Mouse (Mus musculus) megakaryocyte, embryonic 14.5 days (primary cell): ENCODE measurements around the gene Gng7. TPM values are rescaled to one million over a fixed set of nuclear protein-coding genes. Genes with fewer than 3 reads are reported as not detected.

Source experiments
- H3K27me3 ChIP-seq: replicated peaks from 2 replicates; pipeline ENCODE3; 2012; ENCODE audit warnings: inconsistent platforms
- H3K36me3 ChIP-seq: replicated peaks from 2 replicates; pipeline ENCODE3; 2012; ENCODE audit warnings: low read length, inconsistent platforms, mixed read lengths
- H3K4me1 ChIP-seq: 2 replicates; pipeline ENCODE4 v1.6.1; 2012; ENCODE audit warnings: inconsistent platforms
- H3K4me3 ChIP-seq: replicated peaks from 2 replicates; pipeline ENCODE3; 2012; ENCODE audit warnings: moderate library complexity, mild to moderate bottlenecking, inconsistent platforms
- H3K9me3 ChIP-seq: 2 replicates; pipeline ENCODE4 v1.6.1; 2012; ENCODE audit warnings: inconsistent platforms
- FLI1 ChIP-seq: IDR thresholded peaks from 2 replicates; pipeline ENCODE4 v1.6.1; 2012; ENCODE audit warnings: low read length, inconsistent platforms, mixed read lengths
- GATA1 ChIP-seq: IDR thresholded peaks from 3 replicates; pipeline ENCODE4 v1.6.1; 2012; ENCODE audit warnings: mixed read lengths, low read length, inconsistent platforms, borderline replicate concordance
- polyA plus RNA-seq: library from polyadenylated mRNA; stranded (reverse); fragments of >175 nt; gene quantifications from 2 replicates; pipeline ENCODE4 v1.2.3, GENCODE M21; 2012; ENCODE audit warnings: low replicate concordance; ENCODE audit not compliant: insufficient read depth

Gng7 gene
- polyA plus RNA-seq, 1 experiment = 0.41 TPM

GRCm38 (mm10) chr10:81015666-81016065 lies 921 bp upstream of the Gng7 start:
- no peaks in the 10 kb centered on the region for H3K9me3 ChIP-seq
- peaks cover 31% of the 10 kb centered on the region for H3K27me3 ChIP-seq
- no peak overlapping the region for H3K4me3 ChIP-seq
- H3K36me3 ChIP-seq = no peaks in the 10 kb centered on the region
- peaks cover 30% of the 10 kb centered on the region for H3K4me1 ChIP-seq
- TF ChIP-seq FLI1 = no peak
- no peak for TF ChIP-seq GATA1

GRCm38 (mm10) chr10:81010851-81011250 lies 3.9 kb downstream of the Gng7 start:
- no peak overlapping the region for H3K4me3 ChIP-seq
- H3K27me3 ChIP-seq = peaks cover 37% of the 10 kb centered on the region
- TF ChIP-seq FLI1 = no peak
- TF ChIP-seq GATA1 = no peak
- H3K4me1 ChIP-seq = peaks cover 31% of the 10 kb centered on the region
- no peaks in the 10 kb centered on the region for H3K36me3 ChIP-seq
- H3K9me3 ChIP-seq = no peaks in the 10 kb centered on the region

GRCm38 (mm10) chr10:81007240-81007639 lies 7.5 kb downstream of the Gng7 start:
- H3K36me3 ChIP-seq = no peaks in the 10 kb centered on the region
- peaks cover 43% of the 10 kb centered on the region for H3K27me3 ChIP-seq
- H3K4me1 ChIP-seq = peaks cover 27% of the 10 kb centered on the region
- H3K9me3 ChIP-seq = no peaks in the 10 kb centered on the region
- no peak for TF ChIP-seq FLI1
- TF ChIP-seq GATA1 = no peak
- H3K4me3 ChIP-seq = no peak overlapping the region

GRCm38 (mm10) chr10:81006005-81006677 lies 8.6 kb downstream of the Gng7 start:
- H3K36me3 ChIP-seq = no peaks in the 10 kb centered on the region
- peaks cover 48% of the 10 kb centered on the region for H3K27me3 ChIP-seq
- H3K9me3 ChIP-seq = no peaks in the 10 kb centered on the region
- H3K4me1 ChIP-seq = peaks cover 32% of the 10 kb centered on the region
- H3K4me3 ChIP-seq = no peak overlapping the region
- no peak for TF ChIP-seq GATA1
- TF ChIP-seq FLI1 = no peak

GRCm38 (mm10) chr10:81001161-81001560 lies 13.6 kb downstream of the Gng7 start:
- no peak for TF ChIP-seq GATA1
- no peak for TF ChIP-seq FLI1

GRCm38 (mm10) chr10:81000197-81001062 lies 14.3 kb downstream of the Gng7 start:
- TF ChIP-seq FLI1 (no peak), GATA1 (no peak)
- Histone ChIP-seq H3K4me3 (no peak overlapping the region), H3K4me1 (peaks cover 58% of the 10 kb centered on the region), H3K36me3 (no peaks in the 10 kb centered on the region), H3K27me3 (peaks cover 44% of the 10 kb centered on the region), H3K9me3 (0 out of 2 replicates have a peak, but pooled peaks cover 4% of the 10 kb centered on the region)

More at GRCm38 (mm10) chr10:81001161-81001560, 13.6 kb downstream of the Gng7 start:
- H3K9me3 ChIP-seq = 0 out of 2 replicates have a peak, but pooled peaks cover 4% of the 10 kb centered on the region
- no peaks in the 10 kb centered on the region for H3K36me3 ChIP-seq
- peaks cover 59% of the 10 kb centered on the region for H3K4me1 ChIP-seq
- H3K4me3 ChIP-seq = no peak overlapping the region
- H3K27me3 ChIP-seq = peaks cover 49% of the 10 kb centered on the region

- peak overlapping the region; percentile 86 for H3K4me3 ChIP-seq
- TF ChIP-seq FLI1 (no peak), GATA1 (no peak)
These were observed 15.2 kb downstream of the Gng7 start for GRCm38 (mm10) chr10:80999362-81000196.

GRCm38 (mm10) chr10:80998778-80999177 lies 16.0 kb downstream of the Gng7 start:
- peaks cover 44% of the 10 kb centered on the region for H3K27me3 ChIP-seq
- TF ChIP-seq FLI1 (no peak), GATA1 (no peak)
- peaks cover 53% of the 10 kb centered on the region for H3K4me1 ChIP-seq
- 0 out of 2 replicates have a peak, but pooled peaks cover 4% of the 10 kb centered on the region for H3K9me3 ChIP-seq
- no peak overlapping the region for H3K4me3 ChIP-seq
- H3K36me3 ChIP-seq = no peaks in the 10 kb centered on the region

More at GRCm38 (mm10) chr10:80999362-81000196, 15.2 kb downstream of the Gng7 start:
- H3K9me3 ChIP-seq = 0 out of 2 replicates have a peak, but pooled peaks cover 4% of the 10 kb centered on the region
- H3K4me1 ChIP-seq = peaks cover 59% of the 10 kb centered on the region
- H3K27me3 ChIP-seq = peaks cover 44% of the 10 kb centered on the region
- no peaks in the 10 kb centered on the region for H3K36me3 ChIP-seq

- Histone ChIP-seq H3K4me3 (no peak overlapping the region), H3K27me3 (peaks cover 47% of the 10 kb centered on the region), H3K9me3 (0 out of 2 replicates have a peak, but pooled peaks cover 4% of the 10 kb centered on the region), H3K4me1 (peaks cover 53% of the 10 kb centered on the region), H3K36me3 (no peaks in the 10 kb centered on the region)
- TF ChIP-seq GATA1 = no peak
- no peak for TF ChIP-seq FLI1
These were observed 16.7 kb downstream of the Gng7 start for GRCm38 (mm10) chr10:80998021-80998420.
